Mouse (Mus musculus) liver, adult (tissue): ENCODE measurements around the gene Zfp827.

Experiments used
- GATA4 ChIP-seq: IDR thresholded peaks from 2 replicates; pipeline ENCODE4 v1.6.1; 2014; ENCODE audit warnings: mild to moderate bottlenecking, low read length; ENCODE audit not compliant: insufficient replicate concordance

Gene Zfp827

GRCm38 (mm10) chr8:79121614-79122013 is 93.4 kb downstream of the Zfp827 start:
- TF ChIP-seq GATA4 = no peak

GRCm38 (mm10) chr8:79124231-79124630 is 96.0 kb downstream of the Zfp827 start:
- TF ChIP-seq GATA4 = no peak

GRCm38 (mm10) chr8:79127211-79127816 is 99.1 kb downstream of the Zfp827 start:
- no peak for TF ChIP-seq GATA4

- no peak for TF ChIP-seq GATA4
Measured at GRCm38 (mm10) chr8:79139614-79140013, 111.4 kb downstream of the Zfp827 start.

GRCm38 (mm10) chr8:79140981-79141380 is 112.7 kb downstream of the Zfp827 start:
- no peak for TF ChIP-seq GATA4

- TF ChIP-seq GATA4 = no peak
Measured at GRCm38 (mm10) chr8:79141592-79141991, 113.4 kb downstream of the Zfp827 start.

GRCm38 (mm10) chr8:79143729-79144128 is 115.5 kb downstream of the Zfp827 start:
- TF ChIP-seq GATA4 = no peak

- TF ChIP-seq GATA4 = no peak
Measured at GRCm38 (mm10) chr8:79145210-79145609, 117.0 kb downstream of the Zfp827 start.

- no peak for TF ChIP-seq GATA4
Measured at GRCm38 (mm10) chr8:79145626-79146025, 117.4 kb downstream of the Zfp827 start.

GRCm38 (mm10) chr8:79148799-79149198 is 120.6 kb downstream of the Zfp827 start:
- no peak for TF ChIP-seq GATA4

- TF ChIP-seq GATA4 = no peak
Measured at GRCm38 (mm10) chr8:79149880-79150279, 121.6 kb downstream of the Zfp827 start.

GRCm38 (mm10) chr8:79150544-79151192 is 122.4 kb downstream of the Zfp827 start:
- no peak for TF ChIP-seq GATA4

GRCm38 (mm10) chr8:79151644-79152043 is 123.4 kb downstream of the Zfp827 start:
- no peak for TF ChIP-seq GATA4

GRCm38 (mm10) chr8:79153201-79153600 is 125.0 kb downstream of the Zfp827 start:
- no peak for TF ChIP-seq GATA4

GRCm38 (mm10) chr8:79153637-79154036 is 125.4 kb downstream of the Zfp827 start:
- TF ChIP-seq GATA4 = no peak

GRCm38 (mm10) chr8:79155556-79156161 is 127.4 kb downstream of the Zfp827 start:
- TF ChIP-seq GATA4 = no peak
